Mouse (Mus musculus) ES-Bruce4 (cell line): Measurements from ENCODE around the gene Pde5a.

Experiments
- CTCF ChIP-seq: IDR thresholded peaks from one replicate; pipeline ENCODE4 v1.8.1; 2011; ENCODE audit warnings: low read depth, low read length
- POLR2A ChIP-seq: IDR thresholded peaks from one replicate; pipeline ENCODE4 v1.8.1; 2011; ENCODE audit warnings: low read length; ENCODE audit not compliant: insufficient read depth

GRCm38 (mm10) chr3:122729601-122729959, 833 bp downstream of the Pde5a start:
- TF ChIP-seq CTCF (no peak), POLR2A (no peak)
